Mouse (Mus musculus) midbrain, embryonic 13.5 days (tissue): ENCODE measurements around the gene Frmd6. TPM values are rescaled to one million over a fixed set of nuclear protein-coding genes. Genes with fewer than 3 reads are reported as not detected.

Experiments used
- ATAC-seq: fragments of 200-750 bp; cut with Nextera tagmentation; 2 replicates; pipeline ENCODE4 v1.8.0; 2017; ENCODE audit warnings: mild to moderate bottlenecking, moderate TSS enrichment, moderate library complexity
- H3K27ac ChIP-seq: fragments of 300-500 bp; sonication (generic); 2 replicates; pipeline ENCODE4 v1.5.1; 2015; ENCODE audit warnings: inconsistent platforms, mild to moderate bottlenecking, moderate library complexity
- H3K27me3 ChIP-seq: fragments of 300-500 bp; sonication (generic); 2 replicates; pipeline ENCODE4 v1.6.1; 2015; ENCODE audit warnings: mild to moderate bottlenecking, inconsistent platforms
- H3K36me3 ChIP-seq: fragments of 300-500 bp; sonication (generic); 2 replicates; pipeline ENCODE4 v1.6.1; 2015; ENCODE audit warnings: mild to moderate bottlenecking, inconsistent platforms
- H3K4me1 ChIP-seq: fragments of 300-500 bp; sonication (generic); replicated peaks from 2 replicates; pipeline ENCODE4 v1.6.1; 2015; ENCODE audit warnings: inconsistent platforms
- H3K4me2 ChIP-seq: fragments of 300-500 bp; sonication (generic); replicated peaks from 2 replicates; pipeline ENCODE4 v1.6.1; 2015; ENCODE audit warnings: moderate library complexity, mild to moderate bottlenecking, inconsistent platforms
- H3K4me3 ChIP-seq: fragments of 300-500 bp; sonication (generic); replicated peaks from 2 replicates; pipeline ENCODE4 v1.5.1; 2015; ENCODE audit warnings: mild to moderate bottlenecking, inconsistent platforms
- H3K9ac ChIP-seq: fragments of 300-500 bp; sonication (generic); replicated peaks from 2 replicates; pipeline ENCODE4 v1.6.1; 2015; ENCODE audit warnings: mild to moderate bottlenecking, inconsistent platforms
- H3K9me3 ChIP-seq: fragments of 300-500 bp; sonication (generic); 2 replicates; pipeline ENCODE4 v1.6.1; 2016; ENCODE audit warnings: mild to moderate bottlenecking, inconsistent platforms
- WGBS: fragments of 180-500 bp; shearing (Covaris S2); methylation state at CpG from one replicate; pipeline ENCODE4 v1.1.7; 2015; 5-methylcytosine and 5-hydroxymethylcytosine counted together
- polyA plus RNA-seq: library from polyadenylated mRNA; unstranded; fragments of >200 nt; fragmentation: Nextera tagmentation; extraction: Ambion mirVana; gene quantifications from 2 replicates; pipeline ENCODE4 v1.2.1, GENCODE M21; 2015

Gene Frmd6
- 7.4 and 7.7 TPM in 2 replicates for polyA plus RNA-seq

- peaks cover 27% of the 10 kb centered on the region for H3K4me1 ChIP-seq
- peak within 1 kb of the TSS; percentile 78 for H3K9ac ChIP-seq
- WGBS = under 1% methylated on average over 70 of the region's 75 CpGs
- peak within 1 kb of the TSS; percentile 72 for H3K4me3 ChIP-seq
- H3K27ac ChIP-seq = peak within 1 kb of the TSS; percentile 87
- H3K4me2 ChIP-seq = peak within 1 kb of the TSS; percentile 85
- no peaks in the 10 kb centered on the region for H3K36me3 ChIP-seq
- no peaks in the 10 kb centered on the region for H3K27me3 ChIP-seq
- H3K9me3 ChIP-seq = no peaks in the 10 kb centered on the region
- ATAC-seq = peak; percentile 95
These were observed at the start of gene Frmd6 for GRCm38 (mm10) chr12:70824729-70825650. TSS of gene Frmd6 (plus strand) at chr12:70825514.

DNA sequence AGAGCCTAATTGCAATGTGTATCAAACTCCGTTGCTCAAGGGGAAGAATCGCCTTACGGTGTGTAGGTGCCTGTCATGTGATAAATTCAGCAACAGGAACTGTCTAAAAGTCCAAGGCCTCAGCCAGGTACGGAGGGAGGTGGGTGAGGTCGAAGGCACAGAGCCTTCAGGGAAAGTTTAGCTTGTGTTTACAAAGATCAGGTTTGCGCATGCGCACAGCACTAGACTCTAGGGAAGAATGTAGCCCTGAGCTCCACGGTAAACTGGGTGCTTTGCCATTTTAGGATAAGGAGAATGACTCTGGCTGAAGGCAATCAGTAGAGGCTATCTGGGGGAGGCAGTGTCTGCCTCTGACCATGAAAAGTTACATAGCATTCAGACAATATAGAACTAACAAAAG is 49.7 kb upstream of the Frmd6 start:
- 92% methylated on average over 8 of the region's 8 CpGs for WGBS
- no peaks in the 10 kb centered on the region for H3K36me3 ChIP-seq
- H3K27ac ChIP-seq = no peak overlapping the region
- no peaks in the 10 kb centered on the region for H3K9me3 ChIP-seq
- ATAC-seq = no peak
- H3K9ac ChIP-seq = no peak overlapping the region
- H3K4me1 ChIP-seq = 0 out of 2 replicates have a peak, but pooled peaks cover 2% of the 10 kb centered on the region
- H3K27me3 ChIP-seq = no peaks in the 10 kb centered on the region
- H3K4me2 ChIP-seq = no peak overlapping the region
- H3K4me3 ChIP-seq = no peak overlapping the region

DNA sequence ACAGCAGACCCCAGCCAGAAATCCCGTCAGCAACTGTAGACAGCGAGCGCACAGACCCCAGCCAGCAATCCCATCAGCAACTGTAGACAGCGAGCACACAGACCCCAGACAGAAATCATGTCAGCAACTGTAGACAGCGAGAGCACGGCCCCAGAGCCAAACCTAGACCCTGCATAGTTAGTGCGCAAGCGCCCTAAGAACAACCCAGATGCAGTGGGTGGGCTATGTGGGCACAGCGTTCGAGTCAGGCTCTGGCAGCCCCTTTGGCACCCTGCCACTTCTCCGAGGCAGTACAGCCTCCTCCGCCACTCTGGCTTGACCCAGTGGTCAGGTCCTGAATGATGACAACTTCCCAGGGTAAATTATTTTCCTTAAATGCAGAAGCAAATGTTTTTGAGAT is 48.6 kb upstream of the Frmd6 start:
- H3K36me3 ChIP-seq = no peaks in the 10 kb centered on the region
- H3K9ac ChIP-seq = no peak overlapping the region
- H3K4me1 ChIP-seq = 0 out of 2 replicates have a peak, but pooled peaks cover 2% of the 10 kb centered on the region
- no peaks in the 10 kb centered on the region for H3K9me3 ChIP-seq
- H3K4me3 ChIP-seq = no peak overlapping the region
- no peak for ATAC-seq
- 82% methylated on average over 12 of the region's 12 CpGs for WGBS
- no peak overlapping the region for H3K27ac ChIP-seq
- no peak overlapping the region for H3K4me2 ChIP-seq
- H3K27me3 ChIP-seq = no peaks in the 10 kb centered on the region

DNA sequence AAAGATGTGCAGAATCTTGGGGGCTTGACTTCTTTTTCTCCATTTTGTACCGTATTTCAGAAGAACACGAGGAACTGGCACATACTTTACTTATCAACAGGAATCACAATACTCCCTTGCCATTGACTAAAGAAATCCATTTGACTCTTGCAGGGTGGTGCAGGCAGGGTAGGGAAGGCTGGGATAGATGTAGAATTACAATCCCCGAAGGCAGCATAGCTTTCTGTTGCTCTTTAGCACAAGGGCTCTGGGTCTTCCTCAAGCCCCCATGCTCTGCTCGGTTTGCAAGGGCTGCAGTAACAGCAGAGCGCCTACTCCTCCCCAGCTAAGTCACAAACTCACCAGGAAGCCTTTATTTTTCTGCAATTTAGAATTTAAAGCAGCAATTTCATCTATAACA is 47.8 kb upstream of the Frmd6 start:
- H3K36me3 ChIP-seq = no peaks in the 10 kb centered on the region
- no peak overlapping the region for H3K9ac ChIP-seq
- H3K9me3 ChIP-seq = no peaks in the 10 kb centered on the region
- H3K4me1 ChIP-seq = 0 out of 2 replicates have a peak, but pooled peaks cover 2% of the 10 kb centered on the region
- H3K4me2 ChIP-seq = no peak overlapping the region
- no peak for ATAC-seq
- no peaks in the 10 kb centered on the region for H3K27me3 ChIP-seq
- H3K4me3 ChIP-seq = no peak overlapping the region
- H3K27ac ChIP-seq = no peak overlapping the region
- WGBS = 76% methylated on average over 5 of the region's 5 CpGs

GRCm38 (mm10) chr12:70777866-70778265 is 47.4 kb upstream of the Frmd6 start:
- Histone ChIP-seq H3K4me3 (no peak overlapping the region), H3K4me2 (no peak overlapping the region), H3K4me1 (peaks cover 6% of the 10 kb centered on the region), H3K36me3 (no peaks in the 10 kb centered on the region), H3K9me3 (no peaks in the 10 kb centered on the region), H3K27ac (no peak overlapping the region), H3K9ac (no peak overlapping the region), H3K27me3 (no peaks in the 10 kb centered on the region)
- ATAC-seq = no peak

- Histone ChIP-seq H3K4me1 (peaks cover 10% of the 10 kb centered on the region), H3K4me3 (no peak overlapping the region), H3K9me3 (no peaks in the 10 kb centered on the region), H3K9ac (no peak overlapping the region), H3K27me3 (no peaks in the 10 kb centered on the region), H3K4me2 (no peak overlapping the region), H3K27ac (no peak overlapping the region), H3K36me3 (no peaks in the 10 kb centered on the region)
- 74% methylated on average over 2 of the region's 2 CpGs for WGBS
- no peak for ATAC-seq
These were observed 47.0 kb upstream of the Frmd6 start for GRCm38 (mm10) chr12:70778271-70778670.

DNA sequence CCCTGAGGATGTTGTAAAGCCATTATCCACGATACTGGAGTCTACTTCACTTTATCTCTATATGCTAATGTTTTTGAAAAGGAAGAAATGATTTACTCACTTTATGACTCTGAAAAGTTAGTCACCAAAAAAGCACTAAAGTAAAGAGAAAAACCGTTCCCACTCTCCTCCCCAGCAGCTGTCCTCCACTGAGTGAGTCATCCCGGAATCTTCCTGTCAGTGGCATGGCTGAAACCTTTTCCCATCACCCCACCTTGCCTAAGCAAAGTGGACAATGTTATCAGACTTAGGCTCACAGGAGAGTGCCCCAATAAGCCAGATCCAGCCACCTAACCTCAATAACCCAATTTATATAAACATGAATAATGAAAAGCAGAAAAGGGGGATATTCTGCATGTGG is 46.6 kb upstream of the Frmd6 start:
- WGBS = 61% methylated on average over 3 of the region's 3 CpGs
- Histone ChIP-seq H3K4me3 (no peak overlapping the region), H3K27ac (no peak overlapping the region), H3K4me2 (no peak overlapping the region), H3K36me3 (no peaks in the 10 kb centered on the region), H3K4me1 (peaks cover 14% of the 10 kb centered on the region), H3K9me3 (no peaks in the 10 kb centered on the region), H3K9ac (no peak overlapping the region), H3K27me3 (no peaks in the 10 kb centered on the region)
- ATAC-seq = no peak

GRCm38 (mm10) chr12:70783049-70783448 is 42.3 kb upstream of the Frmd6 start:
- H3K4me2 ChIP-seq = peak overlapping the region; percentile 45

DNA sequence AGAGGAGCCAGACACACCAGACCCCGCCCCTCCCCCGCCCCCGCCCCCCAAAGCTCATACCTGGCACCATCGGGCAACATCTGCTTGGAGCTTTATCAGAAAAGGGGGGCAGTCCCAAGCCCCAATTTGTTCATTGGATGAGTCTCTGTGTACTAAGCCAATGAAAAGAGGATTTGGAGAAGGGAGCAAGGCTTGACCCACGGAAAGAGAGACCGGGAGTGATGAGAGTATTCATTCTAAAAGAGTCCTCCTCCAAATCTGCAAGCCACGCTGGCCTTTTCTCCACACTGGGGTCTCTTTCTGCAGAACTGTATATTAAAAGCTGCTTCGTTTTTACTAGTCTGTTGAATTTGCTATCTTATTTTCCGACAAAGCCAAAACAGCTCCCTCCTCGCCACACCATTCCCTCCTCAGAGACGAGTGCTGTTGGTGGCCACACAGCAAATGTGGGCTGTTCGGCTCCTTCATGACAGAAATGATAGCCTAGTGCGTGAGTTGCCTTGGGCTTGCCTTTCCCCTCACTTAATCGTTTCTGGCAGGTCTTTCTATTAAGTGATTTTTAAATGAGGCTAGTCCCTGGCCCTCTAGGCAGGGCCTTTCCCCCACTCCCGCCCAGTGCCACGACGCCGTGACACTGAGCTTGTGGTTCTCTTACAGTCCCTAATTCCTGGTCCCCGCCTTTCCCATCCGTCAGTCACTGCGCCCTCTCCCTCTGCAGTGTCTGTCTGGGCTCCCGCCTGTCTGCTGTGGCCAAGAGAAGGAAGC is 41.7 kb upstream of the Frmd6 start:
- H3K9ac ChIP-seq = 0 out of 2 replicates have a peak overlapping the region, but pooled peaks have one; percentile 21
- H3K36me3 ChIP-seq = no peaks in the 10 kb centered on the region
- peak overlapping the region; percentile 52; the same call in 1 of the 2 replicates for H3K27ac ChIP-seq
- H3K4me2 ChIP-seq = peak overlapping the region; percentile 45
- H3K4me3 ChIP-seq = peak overlapping the region; percentile 20
- peak; percentile 84 for ATAC-seq
- 15% methylated on average over 22 of the region's 22 CpGs for WGBS
- peaks cover 18% of the 10 kb centered on the region for H3K4me1 ChIP-seq
- H3K27me3 ChIP-seq = no peaks in the 10 kb centered on the region
- H3K9me3 ChIP-seq = no peaks in the 10 kb centered on the region

More at GRCm38 (mm10) chr12:70783049-70783448, 42.3 kb upstream of the Frmd6 start:
- ATAC-seq = peak; percentile 51; the same call in 1 of the 2 replicates
- WGBS = 15% methylated on average over 9 of the region's 9 CpGs
- H3K36me3 ChIP-seq = no peaks in the 10 kb centered on the region
- no peak overlapping the region; the same call in 1 of the 2 replicates for H3K9ac ChIP-seq
- no peak overlapping the region for H3K27ac ChIP-seq
- H3K27me3 ChIP-seq = no peaks in the 10 kb centered on the region
- H3K4me3 ChIP-seq = peak overlapping the region; percentile 20; the same call in 1 of the 2 replicates
- no peaks in the 10 kb centered on the region for H3K9me3 ChIP-seq
- peaks cover 20% of the 10 kb centered on the region for H3K4me1 ChIP-seq

DNA sequence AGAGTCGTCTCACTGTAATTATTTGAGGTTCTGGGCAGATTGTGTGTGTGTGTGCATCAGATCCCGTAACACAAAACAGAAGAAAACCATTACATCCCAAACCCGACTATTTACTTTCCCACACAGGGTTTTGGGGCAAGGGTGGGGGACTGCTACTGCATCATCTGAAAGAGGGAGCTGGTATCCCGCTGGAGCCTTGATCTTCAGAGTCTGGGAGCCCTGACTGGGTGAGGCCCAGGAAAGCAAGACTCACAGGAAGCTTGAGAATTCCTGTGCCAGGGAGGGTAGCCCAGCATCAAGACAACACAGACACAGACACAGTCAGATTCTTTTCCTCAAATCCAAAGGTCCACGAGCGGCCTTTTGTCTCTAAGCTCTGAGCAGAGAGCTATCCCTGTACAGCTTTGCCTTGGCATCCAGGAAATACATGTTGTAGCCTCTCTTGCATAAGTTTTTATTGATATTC is 41.0 kb upstream of the Frmd6 start:
- H3K27me3 ChIP-seq = no peaks in the 10 kb centered on the region
- H3K27ac ChIP-seq = peak overlapping the region; percentile 52; the same call in 1 of the 2 replicates
- peak; percentile 46 for ATAC-seq
- 33% methylated on average over 6 of the region's 6 CpGs for WGBS
- no peaks in the 10 kb centered on the region for H3K9me3 ChIP-seq
- H3K4me3 ChIP-seq = no peak overlapping the region
- peak overlapping the region; percentile 45 for H3K4me2 ChIP-seq
- no peaks in the 10 kb centered on the region for H3K36me3 ChIP-seq
- H3K4me1 ChIP-seq = peaks cover 18% of the 10 kb centered on the region
- H3K9ac ChIP-seq = 0 out of 2 replicates have a peak overlapping the region, but pooled peaks have one; percentile 21

DNA sequence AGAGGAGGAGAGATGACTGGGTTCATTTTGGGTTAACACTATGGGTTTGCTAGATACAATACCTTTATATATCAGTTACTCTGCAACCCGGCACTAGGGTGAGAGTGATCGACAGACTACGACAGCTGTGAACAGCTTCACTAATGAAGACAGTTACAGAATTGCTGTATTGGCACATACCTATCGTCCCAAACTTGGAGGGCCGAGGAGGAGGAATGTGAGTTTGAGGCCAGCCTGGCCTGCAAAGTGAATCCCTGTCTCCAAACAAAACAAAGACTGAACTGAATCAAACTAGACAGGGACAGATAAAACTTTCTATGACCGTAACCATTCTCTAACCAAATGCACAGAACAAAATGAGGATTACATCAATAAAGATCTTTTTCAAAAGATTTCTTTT is 36.0 kb upstream of the Frmd6 start:
- WGBS = 91% methylated on average over 6 of the region's 6 CpGs

GRCm38 (mm10) chr12:70793291-70793690 is 32.0 kb upstream of the Frmd6 start:
- no peak for ATAC-seq
- H3K4me3 ChIP-seq = no peak overlapping the region
- H3K27ac ChIP-seq = no peak overlapping the region
- whole genome bisulfite sequencing = 85% methylated on average over 6 of the region's 6 CpGs
- H3K9me3 ChIP-seq = no peaks in the 10 kb centered on the region
- no peak overlapping the region for H3K9ac ChIP-seq
- no peaks in the 10 kb centered on the region for H3K36me3 ChIP-seq
- H3K4me1 ChIP-seq = peaks cover 9% of the 10 kb centered on the region
- no peak overlapping the region for H3K4me2 ChIP-seq
- no peaks in the 10 kb centered on the region for H3K27me3 ChIP-seq

More for the DNA sequence above, 36.0 kb upstream of the Frmd6 start:
- Histone ChIP-seq H3K4me1 (peaks cover under 1% of the 10 kb centered on the region; the same call in 1 of the 2 replicates), H3K4me2 (no peak overlapping the region), H3K27me3 (no peaks in the 10 kb centered on the region), H3K9ac (no peak overlapping the region), H3K9me3 (no peaks in the 10 kb centered on the region), H3K27ac (no peak overlapping the region), H3K4me3 (no peak overlapping the region), H3K36me3 (no peaks in the 10 kb centered on the region)
- no peak for ATAC-seq
